Mouse (Mus musculus) liver, embryonic 13.5 days (tissue): ENCODE data around the gene Evx2. TPM values are rescaled to one million over a fixed set of nuclear protein-coding genes. Genes with fewer than 3 reads are reported as not detected.

Experiments used
- ATAC-seq: fragments of 200-750 bp; cut with Nextera tagmentation; 2 replicates; pipeline ENCODE4 v1.8.0; 2017; ENCODE audit warnings: low read depth, mild to moderate bottlenecking, moderate number of reproducible peaks, moderate library complexity
- DNase-seq: peaks from one replicate; pipeline ENCODE4 v3.0.0; 2022
- H3K27ac ChIP-seq: fragments of 300-500 bp; sonication (generic); 2 replicates; pipeline ENCODE4 v1.5.1; 2015; ENCODE audit warnings: moderate library complexity, mild to moderate bottlenecking, inconsistent platforms
- H3K27me3 ChIP-seq: fragments of 300-500 bp; sonication (generic); 2 replicates; pipeline ENCODE4 v1.6.1; 2015; ENCODE audit warnings: mild to moderate bottlenecking, inconsistent platforms
- H3K36me3 ChIP-seq: fragments of 300-500 bp; sonication (generic); 2 replicates; pipeline ENCODE4 v1.6.1; 2015; ENCODE audit warnings: mild to moderate bottlenecking, inconsistent platforms
- H3K4me1 ChIP-seq: fragments of 300-500 bp; sonication (generic); replicated peaks from 2 replicates; pipeline ENCODE4 v1.6.1; 2015; ENCODE audit warnings: inconsistent platforms
- H3K4me2 ChIP-seq: fragments of 300-500 bp; sonication (generic); 2 replicates; pipeline ENCODE4 v1.6.1; 2015; ENCODE audit warnings: inconsistent platforms, mild to moderate bottlenecking, moderate library complexity
- H3K4me3 ChIP-seq: fragments of 300-500 bp; sonication (generic); replicated peaks from 2 replicates; pipeline ENCODE4 v1.5.1; 2015; ENCODE audit warnings: mild to moderate bottlenecking, inconsistent platforms
- H3K9ac ChIP-seq: fragments of 300-500 bp; sonication (generic); 2 replicates; pipeline ENCODE4 v1.6.1; 2015; ENCODE audit warnings: mild to moderate bottlenecking, inconsistent platforms
- H3K9me3 ChIP-seq: fragments of 300-500 bp; sonication (generic); replicated peaks from 2 replicates; pipeline ENCODE4 v1.6.1; 2016; ENCODE audit warnings: inconsistent platforms
- WGBS: fragments of 180-500 bp; shearing (Covaris S2); methylation state at CpG from one replicate; pipeline ENCODE4 v1.1.7; 2015; ENCODE audit not compliant: insufficient replicate concordance; 5-methylcytosine and 5-hydroxymethylcytosine counted together
- microRNA-seq: library from miRNA; unstranded; fragments of <30 nt; microRNA quantifications from one replicate; pipeline ENCODE4, GENCODE M21; 2016
- polyA plus RNA-seq: library from polyadenylated mRNA; unstranded; fragments of >200 nt; fragmentation: Nextera tagmentation; extraction: Ambion mirVana; gene quantifications from 2 replicates; pipeline ENCODE4 v1.2.1, GENCODE M21; 2015

The Evx2 gene
- polyA plus RNA-seq, 1 experiment from 2014 or later, result not detected

DNA sequence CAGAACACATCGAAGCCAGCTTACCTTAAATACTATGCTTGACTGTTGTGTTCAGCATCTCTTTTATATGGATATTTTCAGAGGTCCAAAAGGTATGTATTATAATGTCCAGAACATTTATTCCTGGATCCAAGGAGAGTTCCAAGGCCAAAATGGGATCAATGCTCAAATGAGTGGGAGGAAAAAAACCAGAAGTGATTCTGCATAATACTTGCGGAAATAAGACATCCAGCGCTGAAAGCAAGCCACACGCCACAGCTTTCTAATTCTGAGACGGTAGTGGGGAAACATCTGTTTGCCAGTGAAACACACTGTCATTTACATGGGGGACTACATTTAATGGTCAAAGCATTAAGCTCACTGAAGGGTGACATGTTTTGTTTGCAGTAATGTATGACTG is 16.9 kb downstream of the Evx2 start:
- H3K4me3 ChIP-seq, result no peak overlapping the region
- no peak for ATAC-seq
- H3K4me2 ChIP-seq, result no peak overlapping the region
- H3K27ac ChIP-seq, result no peak overlapping the region
- H3K27me3 ChIP-seq, result peaks cover 34% of the 10 kb centered on the region
- no peaks in the 10 kb centered on the region for H3K36me3 ChIP-seq
- no peak for DNase-seq
- no peaks in the 10 kb centered on the region for H3K9me3 ChIP-seq
- WGBS, result 53% methylated on average over 5 of the region's 5 CpGs
- no peaks in the 10 kb centered on the region for H3K4me1 ChIP-seq
- H3K9ac ChIP-seq, result no peak overlapping the region

DNA sequence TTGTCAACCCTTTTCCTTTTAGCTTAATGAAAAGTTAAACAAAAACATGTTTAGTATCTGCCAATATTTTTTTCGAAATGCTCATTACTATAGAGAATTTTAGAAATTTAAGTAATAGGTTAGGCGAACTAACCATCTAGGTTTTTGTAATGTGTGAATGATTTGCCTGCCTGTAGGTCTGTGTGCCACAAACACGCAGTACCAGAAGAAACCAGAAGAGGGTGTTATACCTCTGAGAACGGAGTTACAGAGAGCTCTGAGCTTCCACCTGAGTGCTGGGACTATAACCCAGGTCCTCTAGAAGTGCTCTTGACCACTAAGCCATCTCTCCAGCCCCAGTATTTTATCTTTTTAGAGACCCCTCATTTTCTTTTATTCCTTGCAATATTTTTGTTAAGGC is 23.9 kb downstream of the Evx2 start:
- Histone ChIP-seq H3K4me1 (no peaks in the 10 kb centered on the region), H3K36me3 (no peaks in the 10 kb centered on the region), H3K27ac (no peak overlapping the region), H3K9ac (no peak overlapping the region), H3K4me2 (no peak overlapping the region), H3K27me3 (no peaks in the 10 kb centered on the region), H3K4me3 (no peak overlapping the region), H3K9me3 (no peaks in the 10 kb centered on the region)
- no peak for DNase-seq
- WGBS, result 37% methylated on average over 4 of the region's 4 CpGs
- ATAC-seq, result no peak

DNA sequence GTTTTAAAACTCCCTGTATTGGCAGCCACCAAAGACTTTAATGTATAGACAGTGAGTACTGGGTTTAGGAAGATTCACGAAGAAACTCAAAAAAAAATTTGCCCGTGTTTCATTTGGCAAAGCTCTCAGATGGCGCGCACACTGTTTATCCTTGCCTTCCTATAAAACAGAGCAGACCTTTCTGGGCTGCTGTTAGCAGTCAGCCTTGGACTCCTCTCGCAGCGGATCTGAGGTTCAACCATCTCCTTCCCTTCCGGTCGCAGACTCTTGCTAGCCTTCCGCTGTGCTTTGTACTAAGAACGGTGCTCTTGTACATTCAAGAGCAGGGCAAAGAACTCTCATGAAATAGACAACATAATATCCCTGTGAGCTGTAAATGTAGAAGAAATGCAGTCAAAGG is 39.0 kb downstream of the Evx2 start:
- no peaks in the 10 kb centered on the region for H3K27me3 ChIP-seq
- H3K27ac ChIP-seq, result no peak overlapping the region
- 76% methylated on average over 10 of the region's 10 CpGs for WGBS
- no peaks in the 10 kb centered on the region for H3K9me3 ChIP-seq
- H3K9ac ChIP-seq, result no peak overlapping the region
- H3K4me2 ChIP-seq, result no peak overlapping the region
- DNase-seq (no peak), ATAC-seq (no peak)
- no peaks in the 10 kb centered on the region for H3K36me3 ChIP-seq
- no peak overlapping the region for H3K4me3 ChIP-seq
- H3K4me1 ChIP-seq, result no peaks in the 10 kb centered on the region

DNA sequence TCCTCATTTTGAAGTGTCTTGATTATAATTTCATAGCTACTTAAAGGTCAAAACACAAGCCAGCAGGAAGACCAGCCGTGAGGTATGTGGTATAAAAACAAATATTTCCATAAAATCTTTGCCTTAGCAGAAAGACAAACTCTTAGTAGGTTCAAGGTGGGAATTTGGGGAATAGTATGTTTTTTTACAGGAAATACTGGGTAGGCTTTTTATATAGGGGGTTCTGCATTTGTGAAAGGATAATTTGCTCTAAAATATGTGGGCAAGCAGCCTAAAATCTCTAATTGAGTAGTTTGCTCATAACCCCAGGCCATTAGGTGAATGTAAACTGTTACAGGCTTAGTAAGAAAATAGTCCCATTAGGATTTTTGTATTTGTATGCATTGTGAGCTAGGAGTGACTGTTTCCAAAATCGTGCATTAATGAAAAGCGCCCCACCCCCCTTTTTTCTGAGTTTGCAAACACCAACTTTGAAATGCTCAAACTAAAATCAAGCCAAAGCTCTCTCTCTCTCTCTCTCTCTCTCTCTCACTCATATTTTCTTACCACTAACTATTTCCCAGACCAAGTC is 39.6 kb downstream of the Evx2 start:
- Histone ChIP-seq H3K9me3 (no peaks in the 10 kb centered on the region), H3K4me3 (no peak overlapping the region), H3K27me3 (no peaks in the 10 kb centered on the region), H3K9ac (no peak overlapping the region), H3K4me1 (no peaks in the 10 kb centered on the region), H3K27ac (no peak overlapping the region), H3K36me3 (no peaks in the 10 kb centered on the region), H3K4me2 (no peak overlapping the region)
- WGBS, result 58% methylated on average over 3 of the region's 3 CpGs
- no peak for DNase-seq
- ATAC-seq, result no peak

DNA sequence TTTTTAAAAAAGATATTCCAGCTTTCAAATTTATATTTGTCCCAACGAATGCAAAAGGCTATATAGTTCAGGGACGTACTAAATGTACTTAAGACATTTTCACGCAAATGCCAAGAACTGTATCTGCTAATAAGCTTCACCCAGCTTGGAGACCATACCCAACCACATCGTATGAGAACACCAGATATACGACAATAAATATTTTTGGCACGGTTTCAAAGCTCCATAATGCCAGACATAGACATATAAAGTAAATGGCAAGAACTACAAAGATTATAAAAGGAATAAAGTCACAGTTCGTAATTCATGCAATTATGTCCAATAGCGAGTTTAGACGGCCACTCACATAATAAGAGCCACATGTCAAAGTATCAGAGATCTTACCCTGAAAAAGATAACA is 41.7 kb downstream of the Evx2 start:
- DNase-seq (no peak), ATAC-seq (no peak)
- Histone ChIP-seq H3K27me3 (no peaks in the 10 kb centered on the region), H3K4me3 (no peak overlapping the region), H3K9me3 (no peaks in the 10 kb centered on the region), H3K4me1 (no peaks in the 10 kb centered on the region), H3K36me3 (no peaks in the 10 kb centered on the region), H3K9ac (no peak overlapping the region), H3K27ac (no peak overlapping the region), H3K4me2 (no peak overlapping the region)
- WGBS, result 70% methylated on average over 9 of the region's 9 CpGs

DNA sequence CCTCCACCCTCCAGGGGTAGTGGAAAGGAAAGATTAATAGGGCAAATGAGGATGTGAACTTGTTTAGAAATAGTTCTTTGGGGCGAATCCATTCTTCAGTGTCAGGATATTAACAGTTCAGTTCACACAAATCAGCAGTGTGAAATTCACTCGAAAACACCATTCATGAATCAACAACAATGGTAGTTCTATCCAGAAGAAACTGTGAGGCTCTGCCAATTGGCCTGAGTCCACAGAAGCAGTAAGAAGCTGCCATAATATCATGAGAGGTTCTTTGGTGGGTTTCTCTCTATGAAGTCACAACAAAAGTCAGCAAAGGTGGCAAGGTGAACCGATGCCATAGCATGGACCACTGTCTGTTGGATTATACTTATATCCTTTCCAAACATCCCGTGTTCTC is 48.0 kb downstream of the Evx2 start:
- Histone ChIP-seq H3K4me1 (no peaks in the 10 kb centered on the region), H3K27ac (no peak overlapping the region), H3K4me3 (no peak overlapping the region), H3K9me3 (no peaks in the 10 kb centered on the region), H3K36me3 (no peaks in the 10 kb centered on the region), H3K9ac (no peak overlapping the region), H3K4me2 (no peak overlapping the region), H3K27me3 (no peaks in the 10 kb centered on the region)
- ATAC-seq, result no peak
- DNase-seq, result no peak
- WGBS, result 59% methylated on average over 4 of the region's 4 CpGs

DNA sequence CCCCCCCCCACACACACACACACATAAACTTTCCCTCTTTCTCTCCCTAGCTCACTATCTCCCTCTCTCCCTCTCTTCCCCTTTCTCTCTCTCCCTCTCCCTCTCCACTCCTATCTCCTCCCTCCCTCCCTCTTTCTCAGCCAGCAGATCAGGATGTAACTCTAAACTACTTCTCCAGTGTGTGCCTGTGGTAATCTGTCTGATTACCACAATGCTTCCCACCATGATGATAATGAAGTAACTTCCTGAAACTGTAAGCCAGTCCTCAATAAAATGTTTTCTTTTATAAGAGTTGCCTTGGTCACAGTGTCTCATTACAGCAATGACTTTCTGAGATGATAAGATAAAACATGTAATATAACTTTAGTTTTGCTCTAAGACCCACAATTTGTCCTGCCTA is 50.0 kb downstream of the Evx2 start:
- H3K4me3 ChIP-seq, result no peak overlapping the region
- H3K36me3 ChIP-seq, result no peaks in the 10 kb centered on the region
- no peaks in the 10 kb centered on the region for H3K27me3 ChIP-seq
- no peaks in the 10 kb centered on the region for H3K9me3 ChIP-seq
- no peak overlapping the region for H3K27ac ChIP-seq
- H3K4me2 ChIP-seq, result no peak overlapping the region
- ATAC-seq, result no peak
- DNase-seq, result no peak
- H3K9ac ChIP-seq, result no peak overlapping the region
- no peaks in the 10 kb centered on the region for H3K4me1 ChIP-seq

DNA sequence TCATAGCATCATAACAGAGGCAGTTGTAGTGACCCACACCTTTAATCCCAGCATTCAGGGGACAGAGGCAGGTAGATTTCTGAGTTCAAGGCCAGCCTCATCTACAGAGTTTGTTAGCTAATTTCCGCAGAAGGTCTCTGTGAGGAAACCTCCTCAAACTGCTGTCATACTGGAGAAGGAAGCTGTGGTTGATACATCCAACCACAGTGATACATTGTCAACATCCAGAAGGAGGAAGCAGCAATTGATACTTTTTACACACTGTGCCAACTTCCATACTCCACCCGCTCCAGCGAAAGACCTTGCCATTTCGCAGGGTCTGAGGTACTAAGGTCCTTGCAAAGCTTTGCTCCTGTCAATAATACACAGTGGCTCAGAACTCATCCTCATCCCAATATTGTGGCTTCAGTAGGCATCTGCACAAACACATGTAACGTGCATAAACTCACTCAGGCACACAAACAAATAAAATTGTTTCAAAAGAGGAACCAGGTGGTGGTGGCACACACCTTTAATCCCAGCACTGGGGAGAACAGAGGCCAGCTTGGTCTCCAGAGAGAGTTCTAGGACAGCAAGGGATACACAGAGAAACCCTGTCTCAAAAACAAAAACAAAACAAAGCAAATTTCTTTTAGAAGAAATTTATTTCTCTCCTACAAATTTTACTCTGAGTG is 53.1 kb downstream of the Evx2 start:
- DNase-seq, result no peak

DNA sequence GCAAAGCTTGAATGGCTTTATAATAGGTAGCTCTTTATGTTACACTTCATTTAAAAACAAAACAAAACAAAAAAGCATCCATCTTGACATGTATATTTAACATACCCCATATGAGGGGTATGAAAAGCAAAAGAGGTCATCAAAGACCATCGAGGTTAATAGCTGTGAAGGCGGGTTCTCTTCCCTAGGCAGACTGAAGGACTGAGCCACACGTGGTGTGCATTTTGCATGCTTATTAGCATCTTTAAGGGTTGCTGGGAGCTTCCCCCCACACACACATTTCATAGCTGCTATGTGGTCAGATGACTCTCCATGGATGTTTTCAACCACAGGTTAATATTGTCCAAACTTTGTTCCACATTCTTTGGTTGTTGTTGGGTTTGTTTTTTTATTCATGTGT is 55.3 kb downstream of the Evx2 start:
- 54% methylated on average over 3 of the region's 3 CpGs for WGBS
- ATAC-seq, result no peak

More for the DNA sequence above, 53.1 kb downstream of the Evx2 start:
- no peak overlapping the region for H3K4me3 ChIP-seq
- no peak for ATAC-seq
- WGBS, result 18% methylated on average over 5 of the region's 5 CpGs
- H3K36me3 ChIP-seq, result no peaks in the 10 kb centered on the region
- no peak overlapping the region for H3K4me2 ChIP-seq
- H3K27me3 ChIP-seq, result no peaks in the 10 kb centered on the region
- H3K27ac ChIP-seq, result no peak overlapping the region
- H3K4me1 ChIP-seq, result no peaks in the 10 kb centered on the region
- no peaks in the 10 kb centered on the region for H3K9me3 ChIP-seq
- no peak overlapping the region for H3K9ac ChIP-seq

More for the DNA sequence above, 55.3 kb downstream of the Evx2 start:
- H3K9ac ChIP-seq, result no peak overlapping the region
- no peaks in the 10 kb centered on the region for H3K36me3 ChIP-seq
- H3K9me3 ChIP-seq, result no peaks in the 10 kb centered on the region
- no peak overlapping the region for H3K4me3 ChIP-seq
- no peaks in the 10 kb centered on the region for H3K27me3 ChIP-seq
- no peak overlapping the region for H3K4me2 ChIP-seq
- no peak for DNase-seq
- no peaks in the 10 kb centered on the region for H3K4me1 ChIP-seq
- H3K27ac ChIP-seq, result no peak overlapping the region

Small RNA genes within 50 kb of the gene (microRNA-seq; reads per million reads assigned to microRNA genes)
- not detected for gene Gm44463

Other genes starting within 250 kb of the Evx2 start
- 21.5 and 28.8 TPM in 2 replicates for gene Lnpk, start 80.1 kb downstream of the Evx2 start, polyA plus RNA-seq
- gene Hoxd13, start 8.8 kb upstream of the Evx2 start, polyA plus RNA-seq, result not detected in 2 replicates
- not detected in 2 replicates for gene Hoxd12, start 15.5 kb upstream of the Evx2 start, polyA plus RNA-seq
- not detected in 2 replicates for gene Hoxd11, start 20.0 kb upstream of the Evx2 start, polyA plus RNA-seq
- gene Hoxd10, start 32.4 kb upstream of the Evx2 start, polyA plus RNA-seq, result not detected in 2 replicates
- gene Hoxd9, start 38.2 kb upstream of the Evx2 start, polyA plus RNA-seq, result not detected in 2 replicates
- gene Hoxd8, start 45.1 kb upstream of the Evx2 start, polyA plus RNA-seq, result 0.08 and 0.10 TPM in 2 replicates
- gene Hoxd3, start 52.4 kb upstream of the Evx2 start, polyA plus RNA-seq, result 0.10 and 0.16 TPM in 2 replicates
- not detected in 2 replicates for gene Hoxd4, start 52.4 kb upstream of the Evx2 start, polyA plus RNA-seq
- gene Gm28230, start 67.2 kb upstream of the Evx2 start, polyA plus RNA-seq, result not detected in 2 replicates
- gene Hoxd1, start 103.4 kb upstream of the Evx2 start, polyA plus RNA-seq, result not detected in 2 replicates
- 74.4 and 78.7 TPM in 2 replicates for gene Mtx2, start 166.2 kb upstream of the Evx2 start, polyA plus RNA-seq